Mouse (Mus musculus): ENCODE measurements around the gene Eif2a. TPM values are rescaled to one million over a fixed set of nuclear protein-coding genes. Genes with fewer than 3 reads are reported as not detected.

Eif2a gene
- total and polyA plus RNA-seq, 2 experiments from 2014 or later, result 29.1 to 50.9 TPM

GRCm38 (mm10) chr3:58524246-58524645, 1.4 kb upstream of the Eif2a start:
- H3K4me1 ChIP-seq (ENCODE audit: insufficient read depth, low read length), result peaks cover 5% of the 10 kb centered on the region; the same call in 1 of the 2 replicates
- TF ChIP-seq CTCF (IDR thresholded peaks at IDR 0.05), result no peak
- H3K4me2 ChIP-seq (ENCODE audit: low read depth, low read length, poor library complexity, severe bottlenecking), result peak overlapping the region; percentile 71
- H3K27me3 ChIP-seq (ENCODE audit: insufficient read depth, low read length), result no peaks in the 10 kb centered on the region
- DNase-seq (ENCODE audit: low spot score) (no peak), ATAC-seq (ENCODE audit: low FRiP score) (no peak)
- 0 out of 2 replicates have a peak overlapping the region, but pooled peaks have one; percentile 1 for H3K9ac ChIP-seq (replicated peaks; ENCODE audit: low read length, poor library complexity, severe bottlenecking)
- 72% methylated on average over 4 of the region's 4 CpGs for WGBS
- H3K36me3 ChIP-seq (ENCODE audit: insufficient read depth, low read length), result peaks cover 7% of the 10 kb centered on the region; the same call in 1 of the 2 replicates
- H3K27ac ChIP-seq (ENCODE audit: low read depth, low read length), result no peak overlapping the region
- H3K9me3 ChIP-seq (ENCODE audit: low read length), result no peaks in the 10 kb centered on the region
- H3K4me3 ChIP-seq (ENCODE audit: low read depth, low read length), result peak overlapping the region; percentile 95

GRCm38 (mm10) chr3:58525166-58525565, 455 bp upstream of the Eif2a start:
- Histone ChIP-seq H3K4me2 (ENCODE audit: low read depth, low read length, poor library complexity, severe bottlenecking) (peak overlapping the region; percentile 71), H3K27ac (ENCODE audit: low read depth, low read length) (peak overlapping the region; percentile 92), H3K4me1 (ENCODE audit: insufficient read depth, low read length) (peaks cover 5% of the 10 kb centered on the region; the same call in 1 of the 2 replicates), H3K27me3 (ENCODE audit: insufficient read depth, low read length) (no peaks in the 10 kb centered on the region), H3K9ac (replicated peaks; ENCODE audit: low read length, poor library complexity, severe bottlenecking) (peak overlapping the region; percentile 95), H3K36me3 (ENCODE audit: insufficient read depth, low read length) (peaks cover 7% of the 10 kb centered on the region; the same call in 1 of the 2 replicates), H3K4me3 (ENCODE audit: low read depth, low read length) (peak overlapping the region; percentile 95), H3K9me3 (ENCODE audit: low read length) (no peaks in the 10 kb centered on the region)
- no peak for TF ChIP-seq CTCF (IDR thresholded peaks at IDR 0.05)
- DNase-seq (ENCODE audit: low spot score), result peak; percentile 26
- ATAC-seq (ENCODE audit: low FRiP score), result peak; percentile 48; the same call in 1 of the 2 replicates
- under 1% methylated on average over 40 of the region's 40 CpGs for WGBS

GRCm38 (mm10) chr3:58526408-58526737, 752 bp downstream of the Eif2a start:
- Histone ChIP-seq H3K9ac (replicated peaks; ENCODE audit: low read length, poor library complexity, severe bottlenecking) (0 out of 2 replicates have a peak overlapping the region, but pooled peaks have one; percentile 50), H3K4me2 (ENCODE audit: low read depth, low read length, poor library complexity, severe bottlenecking) (peak overlapping the region; percentile 46), H3K9me3 (ENCODE audit: low read length) (no peaks in the 10 kb centered on the region), H3K36me3 (ENCODE audit: insufficient read depth, low read length) (peaks cover 7% of the 10 kb centered on the region; the same call in 1 of the 2 replicates), H3K4me1 (ENCODE audit: insufficient read depth, low read length) (peaks cover 5% of the 10 kb centered on the region; the same call in 1 of the 2 replicates), H3K27ac (ENCODE audit: low read depth, low read length) (peak overlapping the region; percentile 92; the same call in 1 of the 2 replicates), H3K4me3 (ENCODE audit: low read depth, low read length) (peak overlapping the region; percentile 95), H3K27me3 (ENCODE audit: insufficient read depth, low read length) (no peaks in the 10 kb centered on the region)
- 7% methylated on average over 4 of the region's 4 CpGs for WGBS
- peak; percentile 63 for TF ChIP-seq CTCF (IDR thresholded peaks at IDR 0.05)
- peak; percentile 38 for DNase-seq (ENCODE audit: low spot score)
- ATAC-seq (ENCODE audit: low FRiP score), result peak; percentile 20; the same call in 1 of the 2 replicates

GRCm38 (mm10) chr3:58536573-58536972, 11.0 kb downstream of the Eif2a start:
- DNase-seq (ENCODE audit: low spot score) (no peak), ATAC-seq (ENCODE audit: low FRiP score) (no peak)
- peaks cover 13% of the 10 kb centered on the region for H3K36me3 ChIP-seq (ENCODE audit: insufficient read depth, low read length)
- H3K27ac ChIP-seq (ENCODE audit: low read depth, low read length), result no peak overlapping the region
- H3K9ac ChIP-seq (replicated peaks; ENCODE audit: low read length, poor library complexity, severe bottlenecking), result no peak overlapping the region
- 95% methylated on average over 3 of the region's 3 CpGs for WGBS
- H3K4me3 ChIP-seq (ENCODE audit: low read depth, low read length), result no peak overlapping the region
- H3K27me3 ChIP-seq (ENCODE audit: insufficient read depth, low read length), result no peaks in the 10 kb centered on the region
- H3K4me1 ChIP-seq (ENCODE audit: insufficient read depth, low read length), result no peaks in the 10 kb centered on the region
- no peak overlapping the region for H3K4me2 ChIP-seq (ENCODE audit: low read depth, low read length, poor library complexity, severe bottlenecking)
- TF ChIP-seq CTCF (IDR thresholded peaks at IDR 0.05), result no peak
- H3K9me3 ChIP-seq (ENCODE audit: low read length), result no peaks in the 10 kb centered on the region

- Histone ChIP-seq H3K27ac (ENCODE audit: low read depth, low read length) (no peak overlapping the region), H3K4me3 (ENCODE audit: low read depth, low read length) (no peak overlapping the region), H3K4me2 (ENCODE audit: low read depth, low read length, poor library complexity, severe bottlenecking) (no peak overlapping the region), H3K9me3 (ENCODE audit: low read length) (no peaks in the 10 kb centered on the region), H3K27me3 (ENCODE audit: insufficient read depth, low read length) (no peaks in the 10 kb centered on the region), H3K36me3 (ENCODE audit: insufficient read depth, low read length) (peaks cover 52% of the 10 kb centered on the region), H3K4me1 (ENCODE audit: insufficient read depth, low read length) (no peaks in the 10 kb centered on the region), H3K9ac (replicated peaks; ENCODE audit: low read length, poor library complexity, severe bottlenecking) (no peak overlapping the region)
- WGBS, result 88% methylated on average over 1 of the region's 1 CpGs
- no peak for ATAC-seq (ENCODE audit: low FRiP score)
- no peak for TF ChIP-seq CTCF (IDR thresholded peaks at IDR 0.05)
- DNase-seq (ENCODE audit: low spot score), result no peak
Measured at GRCm38 (mm10) chr3:58552001-58552811, 26.6 kb downstream of the Eif2a start.

- Histone ChIP-seq H3K36me3 (ENCODE audit: insufficient read depth, low read length) (peaks cover 35% of the 10 kb centered on the region), H3K9me3 (ENCODE audit: low read length) (no peaks in the 10 kb centered on the region), H3K4me1 (ENCODE audit: insufficient read depth, low read length) (no peaks in the 10 kb centered on the region), H3K4me3 (ENCODE audit: low read depth, low read length) (no peak overlapping the region), H3K27me3 (ENCODE audit: insufficient read depth, low read length) (no peaks in the 10 kb centered on the region), H3K9ac (replicated peaks; ENCODE audit: low read length, poor library complexity, severe bottlenecking) (no peak overlapping the region), H3K27ac (ENCODE audit: low read depth, low read length) (no peak overlapping the region), H3K4me2 (ENCODE audit: low read depth, low read length, poor library complexity, severe bottlenecking) (no peak overlapping the region)
- TF ChIP-seq CTCF (IDR thresholded peaks at IDR 0.05), result no peak
- DNase-seq (ENCODE audit: low spot score) (no peak), ATAC-seq (ENCODE audit: low FRiP score) (no peak)
- 82% methylated on average over 7 of the region's 7 CpGs for WGBS
Measured at GRCm38 (mm10) chr3:58556649-58557048, 31.0 kb downstream of the Eif2a start.
